Mouse (Mus musculus) forebrain, embryonic 14.5 days (tissue): Measurements from ENCODE around the gene Orc3. TPM values are rescaled to one million over a fixed set of nuclear protein-coding genes. Genes with fewer than 3 reads are reported as not detected.

Experiments
- ATAC-seq: fragments of 200-750 bp; cut with Nextera tagmentation; 2 replicates; pipeline ENCODE4 v1.8.0; 2017; ENCODE audit warnings: mild to moderate bottlenecking, moderate library complexity
- DNase-seq: peaks from one replicate; pipeline ENCODE4 v3.0.0-alpha.2; 2015; ENCODE audit warnings: low spot score
- H3K27ac ChIP-seq: fragments of 300-500 bp; sonication (generic); 2 replicates; pipeline ENCODE4 v1.5.1; 2014; ENCODE audit warnings: low read depth, mild to moderate bottlenecking, control low read depth, low read length, moderate library complexity
- H3K27me3 ChIP-seq: fragments of 300-500 bp; sonication (generic); replicated peaks from 2 replicates; pipeline ENCODE4 v1.6.1; 2014; ENCODE audit warnings: low read length, control low read depth, mixed read lengths; ENCODE audit not compliant: control insufficient read depth, insufficient read depth
- H3K36me3 ChIP-seq: fragments of 300-500 bp; sonication (generic); 2 replicates; pipeline ENCODE4 v1.6.1; 2014; ENCODE audit warnings: low read length, control low read depth; ENCODE audit not compliant: control insufficient read depth, insufficient read depth
- H3K4me1 ChIP-seq: fragments of 300-500 bp; sonication (generic); 2 replicates; pipeline ENCODE4 v1.6.1; 2014; ENCODE audit warnings: antibody characterized with exemption, low read length, control low read depth; ENCODE audit not compliant: control insufficient read depth, insufficient read depth
- H3K4me2 ChIP-seq: fragments of 300-500 bp; sonication (generic); 2 replicates; pipeline ENCODE4 v1.6.1; 2014; ENCODE audit warnings: mild to moderate bottlenecking, control low read depth, low read length
- H3K4me3 ChIP-seq: fragments of 300-500 bp; sonication (generic); 2 replicates; pipeline ENCODE4 v1.5.1; 2014; ENCODE audit warnings: low read depth, low read length, control low read depth
- H3K9ac ChIP-seq: fragments of 300-500 bp; sonication (generic); 2 replicates; pipeline ENCODE4 v1.6.1; 2014; ENCODE audit warnings: mild to moderate bottlenecking, low read length, control low read depth, moderate library complexity
- H3K9me3 ChIP-seq: fragments of 300-500 bp; sonication (generic); replicated peaks from 2 replicates; pipeline ENCODE4 v1.6.1; 2016; ENCODE audit warnings: low read length, control low read depth, mixed read lengths; ENCODE audit not compliant: control insufficient read depth
- WGBS: fragments of 180-500 bp; shearing (Covaris S2); extraction: QIAGEN DNeasy Blood & Tissue Kit; methylation state at CpG from one replicate; pipeline ENCODE4 v1.1.7; 2014; 5-methylcytosine and 5-hydroxymethylcytosine counted together
- polyA plus RNA-seq: library from polyadenylated mRNA; unstranded; fragments of >200 nt; fragmentation: Nextera tagmentation; extraction: Ambion mirVana; gene quantifications from 2 replicates; pipeline ENCODE4 v1.2.1, GENCODE M21; 2014

The Orc3 gene
- polyA plus RNA-seq, 1 experiment from 2014 or later, result 103 TPM

- Histone ChIP-seq H3K36me3 (0 out of 2 replicates have a peak, but pooled peaks cover 6% of the 10 kb centered on the region), H3K4me1 (peaks cover 17% of the 10 kb centered on the region), H3K4me3 (peak within 1 kb of the TSS; percentile 93), H3K27me3 (no peaks in the 10 kb centered on the region), H3K27ac (peak within 1 kb of the TSS; percentile 93), H3K9ac (peak within 1 kb of the TSS; percentile 94), H3K4me2 (peak within 1 kb of the TSS; percentile 64), H3K9me3 (no peaks in the 10 kb centered on the region)
- under 1% methylated on average over 51 of the region's 53 CpGs for WGBS
- ATAC-seq, result no peak; the same call in 1 of the 2 replicates
- DNase-seq, result no peak
Observed at GRCm38 (mm10) chr4:34550748-34551097, 64.0 kb downstream of the Orc3 start, which contains the start of gene Akirin2. Gene Akirin2 (plus strand): TSS chr4:34550937.

DNA sequence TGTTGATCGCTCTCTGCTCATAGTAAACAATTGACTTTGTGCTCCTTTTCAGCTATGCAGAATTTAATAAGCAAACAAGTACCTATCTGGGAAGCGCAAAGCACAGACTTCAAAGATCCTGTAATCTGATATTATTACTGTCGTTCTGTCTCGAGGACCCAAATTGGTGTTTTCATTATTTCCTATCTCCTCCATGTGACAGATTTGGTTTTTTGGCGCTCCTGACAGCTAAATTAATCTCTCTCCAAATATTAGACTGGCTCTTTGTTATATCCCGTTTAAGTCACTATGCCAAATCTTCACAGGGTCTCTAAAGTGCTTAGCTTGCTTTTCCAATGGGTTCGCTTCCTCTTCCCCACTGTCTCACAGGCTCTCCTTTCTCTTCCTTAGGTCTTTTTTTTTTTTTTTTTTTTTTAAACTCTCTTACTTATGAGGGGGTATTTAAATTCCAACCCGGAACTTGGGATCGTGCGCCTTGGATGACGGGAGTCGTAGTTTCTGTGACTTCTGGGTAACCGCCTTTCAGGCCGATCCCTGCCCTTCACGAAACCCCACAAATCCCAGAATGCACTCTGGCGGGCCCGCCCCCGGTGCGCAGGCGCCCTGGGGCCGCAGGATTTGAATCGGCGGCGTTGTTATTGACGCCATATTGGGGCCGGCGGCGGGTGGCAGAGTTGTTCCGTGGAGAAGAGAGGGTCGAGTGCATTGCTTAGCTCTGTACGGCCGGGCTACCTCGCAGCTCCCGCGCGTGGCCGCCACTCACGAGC, 64.6 kb downstream of the Orc3 start:
- H3K27me3 ChIP-seq, result no peaks in the 10 kb centered on the region
- H3K4me3 ChIP-seq, result peak overlapping the region; percentile 93
- H3K4me2 ChIP-seq, result peak overlapping the region; percentile 64
- 2% methylated on average over 38 of the region's 38 CpGs for WGBS
- H3K27ac ChIP-seq, result peak overlapping the region; percentile 93
- H3K36me3 ChIP-seq, result 0 out of 2 replicates have a peak, but pooled peaks cover under 1% of the 10 kb centered on the region
- H3K9me3 ChIP-seq, result no peaks in the 10 kb centered on the region
- ATAC-seq, result peak; percentile 95
- peak overlapping the region; percentile 94 for H3K9ac ChIP-seq
- DNase-seq, result peak; percentile 99
- peaks cover 16% of the 10 kb centered on the region for H3K4me1 ChIP-seq

DNA sequence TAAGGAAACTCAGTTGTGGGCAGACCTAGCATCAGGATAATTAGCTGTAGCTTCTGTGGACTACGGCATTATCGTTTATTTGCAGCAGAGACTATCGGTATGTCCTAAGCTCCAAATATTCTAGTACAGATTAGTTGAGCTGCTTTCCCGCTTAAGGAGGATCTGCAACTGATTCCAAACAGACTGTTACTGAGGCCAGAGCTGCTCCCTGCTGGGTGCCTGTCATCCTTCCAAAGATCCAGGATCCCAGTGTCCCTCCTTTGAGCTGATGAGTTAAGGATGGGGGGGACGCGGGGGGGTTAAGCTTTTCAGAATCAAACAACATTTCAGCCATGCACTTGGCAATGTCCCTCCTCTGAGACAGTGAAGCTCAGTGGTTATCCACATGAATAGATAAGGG, 84.8 kb downstream of the Orc3 start:
- H3K36me3 ChIP-seq, result no peaks in the 10 kb centered on the region
- WGBS, result 88% methylated on average over 6 of the region's 6 CpGs
- ATAC-seq (no peak), DNase-seq (no peak)
- no peak overlapping the region for H3K9ac ChIP-seq
- H3K4me1 ChIP-seq, result no peaks in the 10 kb centered on the region
- H3K9me3 ChIP-seq, result no peaks in the 10 kb centered on the region
- no peak overlapping the region for H3K4me2 ChIP-seq
- H3K27me3 ChIP-seq, result no peaks in the 10 kb centered on the region
- H3K4me3 ChIP-seq, result no peak overlapping the region
- H3K27ac ChIP-seq, result no peak overlapping the region

- H3K27me3 ChIP-seq, result no peaks in the 10 kb centered on the region
- no peak overlapping the region for H3K27ac ChIP-seq
- 71% methylated on average over 4 of the region's 4 CpGs for WGBS
- H3K36me3 ChIP-seq, result no peaks in the 10 kb centered on the region
- ATAC-seq (no peak), DNase-seq (no peak)
- no peak overlapping the region for H3K4me3 ChIP-seq
- H3K9me3 ChIP-seq, result no peaks in the 10 kb centered on the region
- no peaks in the 10 kb centered on the region for H3K4me1 ChIP-seq
- H3K9ac ChIP-seq, result no peak overlapping the region
- H3K4me2 ChIP-seq, result no peak overlapping the region
Observed at GRCm38 (mm10) chr4:34529379-34529778, 85.4 kb downstream of the Orc3 start.

- WGBS, result 93% methylated on average over 1 of the region's 1 CpGs
- Histone ChIP-seq H3K27ac (no peak overlapping the region), H3K27me3 (no peaks in the 10 kb centered on the region), H3K4me3 (no peak overlapping the region), H3K9me3 (no peaks in the 10 kb centered on the region), H3K4me2 (no peak overlapping the region), H3K4me1 (no peaks in the 10 kb centered on the region), H3K9ac (no peak overlapping the region), H3K36me3 (no peaks in the 10 kb centered on the region)
- no peak for DNase-seq
- no peak for ATAC-seq
Observed at GRCm38 (mm10) chr4:34528430-34529100, 86.2 kb downstream of the Orc3 start.

DNA sequence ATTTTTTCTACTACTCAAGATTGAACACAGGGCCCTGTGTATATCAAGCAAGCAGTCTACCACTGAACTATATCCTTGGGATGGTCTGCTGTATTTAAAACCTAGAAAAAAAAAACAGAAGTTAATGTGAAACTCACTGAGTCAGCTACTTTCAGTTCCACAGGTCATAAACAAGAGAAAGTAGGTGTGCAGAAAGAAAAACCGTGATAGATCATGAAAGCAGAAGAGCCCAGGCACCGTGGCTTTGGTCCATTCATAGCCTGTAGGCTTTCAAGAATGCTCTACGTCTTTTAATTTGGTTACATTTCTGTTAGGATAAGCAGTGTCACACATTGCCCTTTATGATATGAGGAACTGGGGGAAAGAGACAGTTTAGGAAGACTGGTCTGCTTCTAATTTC, 88.0 kb downstream of the Orc3 start:
- DNase-seq (no peak), ATAC-seq (no peak)
- Histone ChIP-seq H3K4me2 (no peak overlapping the region), H3K27me3 (no peaks in the 10 kb centered on the region), H3K4me3 (no peak overlapping the region), H3K4me1 (no peaks in the 10 kb centered on the region), H3K36me3 (no peaks in the 10 kb centered on the region), H3K9me3 (no peaks in the 10 kb centered on the region), H3K27ac (no peak overlapping the region), H3K9ac (no peak overlapping the region)
- WGBS, result 87% methylated on average over 3 of the region's 3 CpGs

GRCm38 (mm10) chr4:34523586-34523985, 91.2 kb downstream of the Orc3 start:
- 87% methylated on average over 4 of the region's 4 CpGs for WGBS
- Histone ChIP-seq H3K9me3 (no peaks in the 10 kb centered on the region), H3K36me3 (no peaks in the 10 kb centered on the region), H3K27ac (no peak overlapping the region), H3K27me3 (no peaks in the 10 kb centered on the region), H3K9ac (no peak overlapping the region), H3K4me3 (no peak overlapping the region), H3K4me1 (no peaks in the 10 kb centered on the region), H3K4me2 (no peak overlapping the region)
- DNase-seq, result no peak
- ATAC-seq, result no peak

DNA sequence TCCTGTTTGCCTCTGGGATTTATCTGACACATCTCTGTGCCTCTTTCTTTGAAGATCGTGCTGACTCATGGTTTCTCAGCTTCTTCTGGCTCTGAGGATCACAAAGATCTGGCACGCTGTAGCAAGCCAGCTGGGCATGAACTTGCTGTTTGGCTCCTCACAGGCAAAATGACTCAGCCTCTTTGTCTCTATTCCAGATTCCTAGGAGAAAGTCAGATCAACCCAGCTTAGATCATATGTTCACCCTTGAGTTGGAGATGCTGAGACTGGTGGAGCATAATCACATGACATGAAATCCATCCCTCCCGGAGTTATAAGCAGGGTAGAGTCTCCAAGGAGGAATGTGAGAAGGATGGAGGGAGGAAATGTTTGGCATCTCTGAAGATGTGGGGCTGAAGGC, 91.9 kb downstream of the Orc3 start:
- ATAC-seq (no peak), DNase-seq (peak; percentile 29)
- Histone ChIP-seq H3K9ac (no peak overlapping the region), H3K4me2 (no peak overlapping the region), H3K4me3 (no peak overlapping the region), H3K27me3 (no peaks in the 10 kb centered on the region), H3K27ac (no peak overlapping the region), H3K36me3 (no peaks in the 10 kb centered on the region), H3K9me3 (no peaks in the 10 kb centered on the region), H3K4me1 (no peaks in the 10 kb centered on the region)
- WGBS, result 79% methylated on average over 3 of the region's 3 CpGs
